Comparison of ENCODE assay signal across 8 mouse cellular contexts in the genomic region with DNA sequence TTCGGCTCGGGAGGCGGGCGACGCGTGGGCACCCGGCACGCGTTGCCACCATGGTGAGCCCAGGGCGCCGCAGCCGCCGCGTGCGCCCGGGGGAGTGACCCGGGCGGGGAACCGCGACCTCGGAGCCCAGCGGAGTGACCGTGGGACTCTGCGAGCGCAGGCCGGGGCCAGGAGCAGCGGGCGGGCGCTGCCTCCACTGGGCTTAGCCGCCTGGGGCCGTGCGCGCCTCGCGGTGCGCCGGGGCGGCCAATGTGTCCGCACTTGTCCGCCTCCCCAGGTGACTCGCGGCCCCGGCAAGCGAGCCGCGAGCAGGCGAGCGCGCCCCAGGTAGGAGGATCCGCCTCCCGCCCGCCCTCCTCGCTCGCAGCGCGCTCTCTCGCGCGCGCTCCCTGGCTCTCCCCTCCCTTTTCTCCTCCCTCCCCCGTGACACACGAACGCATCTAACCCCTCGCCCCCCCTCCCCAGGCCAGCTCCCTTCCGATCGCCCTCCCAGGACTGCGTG. TPM values are rescaled to one million over a fixed set of nuclear protein-coding genes. Genes with fewer than 3 reads are reported as not detected.
A peak's percentile ranks its signal among the peaks of the same experiment; 100 is the strongest.
DNase-seq lines count a peak whose midpoint lies in the region; ATAC-seq lines count a peak whose summit lies in the region.

No protein-coding gene starts in this region.

- no peak overlapping the region for H3K9ac ChIP-seq in liver, embryonic 16.5 days (ENCODE audit: low read depth, low read length)

- no peak overlapping the region for H3K27ac ChIP-seq in liver, embryonic 16.5 days (ENCODE audit: low read length)

- H3K27me3 ChIP-seq in liver, embryonic 16.5 days (ENCODE audit: control insufficient read depth, insufficient read depth, low read depth, low read length), result peaks cover 73% of the 10 kb centered on the region

- no peaks in the 10 kb centered on the region for H3K9me3 ChIP-seq in liver, embryonic 16.5 days (replicated peaks; ENCODE audit: control insufficient read depth, low read length)

- peak; percentile 44 for DNase-seq in adrenal gland, postnatal 10 days
- DNase-seq in adrenal gland, adult (ENCODE audit: inconsistent age in 2 of 2, low spot score in 1 of 2), result no peak
- peak; percentile 37 to 46 for DNase-seq in urinary bladder, adult 18-20 months (ENCODE audit: low spot score in 2 of 2)
- no peak for DNase-seq in urinary bladder, postnatal 10 days (ENCODE audit: low spot score)
- DNase-seq in urinary bladder, postnatal 25 days (ENCODE audit: low spot score), result peak; percentile 41
- DNase-seq in gastrocnemius, postnatal 14 days, result no peak
- DNase-seq in thymus, postnatal 10 days (ENCODE audit: low spot score in 2 of 2), result no peak

- no peaks in the 10 kb centered on the region for H3K36me3 ChIP-seq in liver, embryonic 16.5 days (ENCODE audit: control insufficient read depth, insufficient read depth)

- no peaks in the 10 kb centered on the region for H3K4me1 ChIP-seq in liver, embryonic 16.5 days (ENCODE audit: control insufficient read depth, low read depth, low read length)

- intact Hi-C loops in gastrocnemius, postnatal 14 days (cut with DNase I; ENCODE audit: low total_unique reads), result loop anchor here (2.0 to 10.0 kb wide), 4 partner anchors 101 to 427 kb away; no protein-coding TSS in a partner anchor

- no peak for ATAC-seq in liver, embryonic 16.5 days (ENCODE audit: low read depth)

- H3K4me3 ChIP-seq in liver, embryonic 16.5 days (ENCODE audit: low read depth, low read length), result peak overlapping the region; percentile 39

- 1% methylated on average over 53 of the region's 67 CpGs for WGBS in liver, embryonic 16.5 days (ENCODE audit: insufficient replicate concordance)

- peak overlapping the region; percentile 52 for H3K4me2 ChIP-seq in liver, embryonic 16.5 days (ENCODE audit: low read depth, low read length)

RNA-seq across cellular contexts. Expression of a gene that starts 0.7 kb away (rescaled TPM):
- total RNA-seq in adrenal gland, postnatal 10 days (2021), result under 1 TPM; 0.18 to 0.27 TPM
- polyA plus RNA-seq in liver, embryonic 16.5 days (2015; fragmentation: Nextera tagmentation; extraction: Ambion mirVana), result 0.09 and 0.19 TPM in 2 replicates
- under 1 TPM; 0.09 to 0.12 TPM for total RNA-seq in gastrocnemius, postnatal 14 days (2021)

Comparison
In these comparisons a context has a peak if more than half of its experiments do, and no peak if none do; other contexts are left out.
1. DNase-seq: peak in adrenal gland, postnatal 10 days (single experiment), urinary bladder, adult 18-20 months (2 of 2) and urinary bladder, postnatal 25 days (single experiment); none in adrenal gland, adult (0 of 2), urinary bladder, postnatal 10 days (single experiment), gastrocnemius, postnatal 14 days (single experiment) and thymus, postnatal 10 days (0 of 2).